Mouse (Mus musculus) limb, embryonic 14.5 days (tissue): ENCODE results near the gene Rpl38. TPM values are rescaled to one million over a fixed set of nuclear protein-coding genes. Genes with fewer than 3 reads are reported as not detected.

Experiments used
- ATAC-seq: fragments of 200-750 bp; cut with Nextera tagmentation; 2 replicates; pipeline ENCODE4 v1.8.0; 2017; ENCODE audit warnings: low read depth, moderate number of reproducible peaks, moderate TSS enrichment; ENCODE audit not compliant: low FRiP score
- DNase-seq: peaks from one replicate; pipeline ENCODE4 v3.0.0-alpha.2; 2015; ENCODE audit warnings: low spot score
- H3K27ac ChIP-seq: fragments of 300-500 bp; sonication (generic); replicated peaks from 2 replicates; pipeline ENCODE4 v1.5.1; 2014; ENCODE audit warnings: low read depth, mild to moderate bottlenecking, low read length, moderate library complexity, mixed read lengths
- H3K27me3 ChIP-seq: fragments of 300-500 bp; sonication (generic); 2 replicates; pipeline ENCODE4 v1.6.1; 2014; ENCODE audit warnings: low read length, mixed read lengths; ENCODE audit not compliant: control insufficient read depth, insufficient read depth
- H3K36me3 ChIP-seq: fragments of 300-500 bp; sonication (generic); 2 replicates; pipeline ENCODE4 v1.6.1; 2014; ENCODE audit warnings: mild to moderate bottlenecking, low read length, moderate library complexity, mixed read lengths; ENCODE audit not compliant: control insufficient read depth, insufficient read depth
- H3K4me1 ChIP-seq: fragments of 300-500 bp; sonication (generic); 2 replicates; pipeline ENCODE4 v1.6.1; 2014; ENCODE audit warnings: antibody characterized with exemption, low read length, mixed read lengths; ENCODE audit not compliant: control insufficient read depth, insufficient read depth
- H3K4me2 ChIP-seq: fragments of 300-500 bp; sonication (generic); replicated peaks from 2 replicates; pipeline ENCODE4 v1.6.1; 2014; ENCODE audit warnings: low read depth, mild to moderate bottlenecking, low read length, moderate library complexity; ENCODE audit not compliant: severe bottlenecking
- H3K4me3 ChIP-seq: fragments of 300-500 bp; sonication (generic); replicated peaks from 2 replicates; pipeline ENCODE4 v1.5.1; 2014; ENCODE audit warnings: low read length
- H3K9ac ChIP-seq: fragments of 300-500 bp; sonication (generic); 2 replicates; pipeline ENCODE4 v1.6.1; 2014; ENCODE audit warnings: mild to moderate bottlenecking, low read depth, low read length, moderate library complexity; ENCODE audit not compliant: severe bottlenecking
- H3K9me3 ChIP-seq: fragments of 300-500 bp; sonication (generic); 2 replicates; pipeline ENCODE4 v1.6.1; 2016; ENCODE audit warnings: low read length; ENCODE audit not compliant: control insufficient read depth
- POLR2A ChIP-seq: fragments of 200-500 bp; IDR thresholded peaks from 2 replicates; pipeline ENCODE4 v1.8.0; 2012; ENCODE audit warnings: inconsistent platforms, mild to moderate bottlenecking, moderate library complexity, borderline replicate concordance; ENCODE audit not compliant: insufficient read depth, insufficient read length; ENCODE audit errors: extremely low read depth
- WGBS: fragments of 180-500 bp; shearing (Covaris S2); extraction: QIAGEN DNeasy Blood & Tissue Kit; methylation state at CpG from one replicate; pipeline ENCODE4 v1.1.7; 2014; 5-methylcytosine and 5-hydroxymethylcytosine counted together
- polyA plus RNA-seq, 2 experiments: library from polyadenylated mRNA; depleted of rRNA in 1 of 2; stranded (reverse) in 1 of 2; unstranded in 1 of 2; fragments of >200 nt; fragmentation: Nextera tagmentation in 1 of 2; extraction: Ambion mirVana in 1 of 2; gene quantifications; 2 replicates each; pipeline versions ENCODE4 v1.2.1 to v1.2.3; 2012 to 2014

Rpl38 gene
- polyA plus RNA-seq, 2 experiments, result 1,139 to 2,419 TPM

- WGBS, result 81% methylated on average over 5 of the region's 5 CpGs
- Histone ChIP-seq H3K9me3 (no peaks in the 10 kb centered on the region), H3K4me2 (no peak overlapping the region), H3K27ac (no peak overlapping the region), H3K36me3 (no peaks in the 10 kb centered on the region), H3K27me3 (no peaks in the 10 kb centered on the region), H3K4me1 (no peaks in the 10 kb centered on the region), H3K9ac (no peak overlapping the region), H3K4me3 (no peak overlapping the region)
- no peak for DNase-seq
- no peak for ATAC-seq
- no peak for TF ChIP-seq POLR2A
Observed at GRCm38 (mm10) chr11:114630044-114630443, 38.3 kb upstream of the Rpl38 start.

DNA sequence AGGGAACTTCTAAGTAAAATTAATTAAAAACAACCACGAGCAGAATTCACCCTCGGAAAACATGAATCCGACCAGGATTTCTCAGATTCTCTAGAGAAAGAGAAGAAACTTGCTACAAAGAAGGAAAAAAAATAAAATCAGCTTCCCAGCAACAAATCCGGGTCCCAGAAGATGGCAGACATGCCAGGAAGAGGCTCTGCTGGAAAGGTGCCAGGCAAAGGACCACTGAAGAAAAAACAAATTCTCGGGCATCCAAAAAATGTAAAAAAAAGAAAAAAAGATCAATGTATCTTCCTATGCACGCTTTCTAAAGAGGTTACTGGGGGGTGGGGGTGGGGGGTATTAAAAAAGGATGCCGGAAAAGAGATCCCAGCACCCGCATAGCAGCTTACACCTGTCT, 36.1 kb upstream of the Rpl38 start:
- no peak for ATAC-seq
- no peak overlapping the region for H3K9ac ChIP-seq
- WGBS, result 57% methylated on average over 8 of the region's 8 CpGs
- H3K4me2 ChIP-seq, result no peak overlapping the region
- no peaks in the 10 kb centered on the region for H3K27me3 ChIP-seq
- no peak overlapping the region for H3K4me3 ChIP-seq
- no peaks in the 10 kb centered on the region for H3K36me3 ChIP-seq
- H3K27ac ChIP-seq, result no peak overlapping the region
- no peak for TF ChIP-seq POLR2A
- DNase-seq, result no peak
- H3K4me1 ChIP-seq, result no peaks in the 10 kb centered on the region; the same call in 1 of the 2 replicates
- H3K9me3 ChIP-seq, result no peaks in the 10 kb centered on the region

- no peak for TF ChIP-seq POLR2A
- WGBS, result 1% methylated on average over 6 of the region's 6 CpGs
- Histone ChIP-seq H3K4me1 (peaks cover 10% of the 10 kb centered on the region; the same call in 1 of the 2 replicates), H3K27ac (no peak overlapping the region), H3K4me2 (peak overlapping the region; percentile 24), H3K9ac (no peak overlapping the region), H3K4me3 (no peak overlapping the region), H3K9me3 (no peaks in the 10 kb centered on the region), H3K36me3 (no peaks in the 10 kb centered on the region), H3K27me3 (peaks cover 4% of the 10 kb centered on the region; the same call in 1 of the 2 replicates)
- peak; percentile 67; the same call in 1 of the 2 replicates for ATAC-seq
- peak; percentile 87 for DNase-seq
Observed at GRCm38 (mm10) chr11:114636292-114636691, 32.0 kb upstream of the Rpl38 start.

GRCm38 (mm10) chr11:114636727-114637505, 31.4 kb upstream of the Rpl38 start:
- TF ChIP-seq POLR2A, result no peak
- no peak overlapping the region for H3K4me3 ChIP-seq
- peak; percentile 44; the same call in 1 of the 2 replicates for ATAC-seq
- no peak overlapping the region for H3K9ac ChIP-seq
- H3K4me1 ChIP-seq, result peaks cover 10% of the 10 kb centered on the region; the same call in 1 of the 2 replicates
- 56% methylated on average over 33 of the region's 35 CpGs for WGBS
- peaks cover 4% of the 10 kb centered on the region; the same call in 1 of the 2 replicates for H3K27me3 ChIP-seq
- peak overlapping the region; percentile 24 for H3K4me2 ChIP-seq
- no peak overlapping the region for H3K27ac ChIP-seq
- H3K36me3 ChIP-seq, result no peaks in the 10 kb centered on the region
- H3K9me3 ChIP-seq, result no peaks in the 10 kb centered on the region
- no peak for DNase-seq

- H3K4me3 ChIP-seq, result no peak overlapping the region
- ATAC-seq (no peak), DNase-seq (no peak)
- H3K27ac ChIP-seq, result no peak overlapping the region
- no peak overlapping the region for H3K4me2 ChIP-seq
- no peaks in the 10 kb centered on the region for H3K36me3 ChIP-seq
- WGBS, result 45% methylated on average over 10 of the region's 10 CpGs
- no peak overlapping the region for H3K9ac ChIP-seq
- peaks cover 4% of the 10 kb centered on the region; the same call in 1 of the 2 replicates for H3K27me3 ChIP-seq
- TF ChIP-seq POLR2A, result no peak
- no peaks in the 10 kb centered on the region for H3K9me3 ChIP-seq
- peaks cover 10% of the 10 kb centered on the region; the same call in 1 of the 2 replicates for H3K4me1 ChIP-seq
Observed at GRCm38 (mm10) chr11:114638647-114639290, 29.6 kb upstream of the Rpl38 start.
